Mouse (Mus musculus) layer of hippocampus, adult 9-11 months (tissue): Measurements from ENCODE around the gene Tank.

Experiments
- DNase-seq: peaks from one replicate; pipeline ENCODE4 v3.0.0; 2022

Tank gene

DNA sequence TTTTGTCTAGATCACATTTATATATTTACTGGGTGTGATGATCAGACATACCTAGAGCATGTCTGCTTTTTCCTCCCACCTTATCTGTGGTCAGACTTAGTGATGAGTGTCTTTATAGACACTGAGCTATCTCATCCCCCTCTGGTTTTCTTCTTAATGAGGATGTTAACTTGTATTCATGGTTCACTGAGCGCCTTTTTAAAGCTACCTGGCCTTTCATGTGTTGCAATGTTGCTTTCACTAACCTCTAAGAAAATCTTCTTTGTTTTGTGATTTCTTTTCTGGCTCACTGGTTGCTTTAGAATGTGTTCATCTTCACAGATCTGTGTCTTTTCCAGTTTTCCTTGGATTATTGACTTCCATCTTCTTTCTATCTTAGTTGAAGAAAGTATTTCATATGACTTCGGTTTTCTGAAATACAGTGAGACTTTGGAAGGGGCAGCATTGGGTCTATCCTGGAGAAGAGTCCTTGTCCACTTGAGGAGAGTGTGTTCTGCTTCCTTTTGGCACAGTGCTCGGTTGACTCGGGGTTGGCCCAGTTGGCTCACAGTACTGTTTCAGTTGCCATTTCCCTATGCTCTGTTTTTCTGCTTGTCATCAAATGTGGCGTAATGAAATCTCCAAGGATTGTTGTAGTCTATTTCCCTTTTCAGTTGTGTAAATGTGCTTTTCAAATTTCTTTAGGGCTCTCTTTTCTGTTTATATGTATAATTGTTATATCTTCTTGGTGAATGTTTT is 4.4 kb downstream of the Tank start:
- DNase-seq = no peak

DNA sequence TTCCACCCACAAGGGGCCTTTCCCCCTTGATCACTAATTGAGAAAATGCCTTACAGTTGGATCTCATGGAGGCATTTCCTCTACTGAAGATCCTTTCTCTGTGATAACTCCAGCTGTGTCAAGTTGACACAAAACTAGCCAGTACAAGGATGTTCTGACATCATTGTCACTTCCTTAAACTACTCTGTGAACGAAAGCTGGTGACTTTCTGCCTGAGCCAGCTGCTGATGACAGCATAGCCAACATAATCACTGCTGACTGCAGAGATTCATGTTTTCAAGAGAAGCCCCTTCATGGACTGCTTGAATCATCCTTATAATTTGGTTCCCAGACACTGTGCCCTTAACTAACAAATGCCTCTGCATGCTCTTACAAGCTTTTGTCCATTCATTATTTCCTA is 7.1 kb downstream of the Tank start:
- no peak for DNase-seq

DNA sequence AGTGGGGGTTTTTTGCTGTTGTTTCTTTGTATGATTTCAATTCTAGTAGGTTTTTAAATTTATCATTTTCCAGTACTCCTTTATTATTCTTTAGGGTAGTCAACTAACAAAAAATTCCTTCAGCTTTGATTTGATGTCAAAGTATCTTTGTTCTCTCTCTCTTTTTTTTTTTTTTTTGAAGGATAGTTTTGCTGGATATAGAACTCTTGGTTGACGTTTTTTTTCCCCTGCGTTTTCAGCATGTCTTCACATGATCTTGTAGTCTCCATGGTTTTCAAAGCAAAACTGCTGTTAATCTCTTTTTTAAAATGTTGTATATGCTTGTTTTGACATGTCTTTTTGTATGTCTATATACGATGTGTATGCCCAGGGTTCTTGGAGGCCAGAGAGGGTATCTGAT is 7.8 kb downstream of the Tank start:
- no peak for DNase-seq

DNA sequence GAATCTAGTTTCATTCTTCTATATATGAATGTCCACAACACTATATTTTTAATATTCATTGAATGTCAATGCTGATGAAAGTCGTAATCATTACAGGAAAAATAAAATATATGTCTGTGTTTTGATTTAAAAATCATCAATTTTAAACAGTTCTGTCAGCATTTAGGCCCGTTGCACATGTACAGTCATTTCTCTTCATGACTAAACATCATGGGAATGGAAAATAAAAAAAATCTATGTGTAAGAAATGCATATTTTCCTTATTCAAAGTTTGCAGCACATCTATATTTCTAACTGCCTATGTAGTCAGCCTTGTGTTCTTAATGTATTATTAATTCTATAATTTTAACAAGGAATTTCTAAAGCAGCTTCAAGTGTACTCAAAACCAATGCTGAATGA is 12.4 kb downstream of the Tank start:
- no peak for DNase-seq

DNA sequence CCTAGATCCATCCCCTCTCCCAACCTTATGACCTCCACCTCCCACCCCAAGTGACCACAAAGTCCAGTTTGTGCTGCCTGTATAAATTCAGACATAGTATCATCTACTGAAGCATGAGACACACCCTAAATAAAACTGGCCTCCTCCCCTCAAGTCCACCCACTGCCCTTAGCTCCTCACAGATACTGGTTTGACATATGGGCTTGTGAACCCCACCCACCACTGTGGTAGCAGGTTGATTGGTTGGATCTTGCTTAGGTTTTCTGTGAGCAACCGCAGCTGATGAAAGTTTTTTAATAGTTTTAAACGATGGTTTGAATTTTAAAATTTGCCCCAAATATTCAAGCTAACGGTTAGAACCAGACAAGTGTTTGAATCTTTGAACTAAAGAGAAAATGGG is 13.7 kb downstream of the Tank start:
- DNase-seq = no peak

DNA sequence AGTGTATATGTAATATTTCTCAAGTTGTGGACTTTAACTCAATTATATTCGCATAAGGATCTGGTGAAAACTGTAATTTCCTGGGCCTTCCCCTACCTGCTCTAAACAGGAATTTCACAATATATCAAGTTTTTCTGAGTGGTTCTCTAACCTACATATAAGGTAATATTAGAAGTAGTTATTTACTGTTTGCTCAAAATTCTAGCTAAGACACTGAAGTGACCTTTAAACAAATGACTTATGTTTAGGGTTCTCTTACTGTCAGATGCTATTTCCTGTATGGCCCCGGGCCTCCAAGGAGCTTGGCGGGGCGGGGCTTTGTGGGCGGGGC is 14.3 kb downstream of the Tank start:
- no peak for DNase-seq

DNA sequence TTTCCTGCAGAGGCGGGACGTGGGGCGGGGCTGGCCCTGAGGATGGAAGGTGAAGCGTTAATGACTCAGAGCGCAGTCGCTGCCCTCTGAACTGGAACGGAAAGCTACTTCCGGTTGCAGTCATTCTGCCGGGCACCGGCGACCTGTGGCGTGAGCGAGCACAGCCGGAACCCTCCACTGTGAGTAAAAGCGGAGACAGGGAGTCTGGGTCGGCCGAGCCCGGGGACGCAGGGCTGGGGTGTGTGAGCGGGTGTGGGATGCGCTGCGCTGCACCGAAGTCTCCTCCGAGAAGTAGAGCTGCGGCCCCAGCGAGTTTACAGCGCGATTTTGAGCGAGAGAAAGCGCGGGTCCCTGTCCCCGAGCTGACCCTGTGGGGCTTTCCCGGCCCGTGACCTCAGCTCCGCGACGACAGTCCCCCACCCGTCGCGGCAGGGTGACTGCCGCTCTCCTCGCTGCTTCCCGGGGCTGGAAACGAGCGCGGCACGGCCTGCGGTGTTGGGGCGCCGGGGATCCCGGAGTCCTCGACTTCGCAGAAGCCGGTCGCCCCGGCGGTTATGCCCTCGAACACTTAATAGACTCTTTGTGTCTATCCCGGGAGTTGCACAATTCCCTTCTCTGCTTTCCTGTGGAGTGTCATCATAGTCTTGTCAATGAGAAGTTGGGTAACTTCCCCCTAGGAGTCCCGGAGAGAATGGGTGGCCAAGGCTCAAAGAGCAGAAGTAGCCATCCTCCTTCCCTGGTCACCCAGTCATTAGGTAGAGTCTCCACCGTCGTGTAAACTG is 14.8 kb downstream of the Tank start:
- peak; percentile 89 for DNase-seq

DNA sequence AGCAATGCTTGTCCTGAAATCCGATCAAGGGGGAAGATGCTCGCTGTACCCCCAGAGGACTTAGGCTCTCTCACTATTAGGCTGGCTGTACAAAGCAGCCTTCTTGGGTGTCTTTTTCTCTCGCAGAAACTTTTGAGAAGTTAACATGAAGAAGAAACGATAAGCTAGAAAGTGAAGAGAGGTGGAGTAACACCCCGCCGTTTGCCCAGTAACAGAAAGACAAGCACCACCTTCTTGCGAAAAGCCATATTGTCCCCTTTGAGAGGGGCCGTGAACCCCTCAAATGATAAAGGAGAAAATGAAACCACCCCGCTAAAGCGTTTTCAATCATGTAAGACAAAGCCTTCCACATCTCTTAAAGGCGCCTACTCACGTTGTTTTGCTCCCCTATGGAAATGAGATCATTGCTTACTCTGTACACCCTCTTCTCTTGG is 15.5 kb downstream of the Tank start:
- DNase-seq = no peak

DNA sequence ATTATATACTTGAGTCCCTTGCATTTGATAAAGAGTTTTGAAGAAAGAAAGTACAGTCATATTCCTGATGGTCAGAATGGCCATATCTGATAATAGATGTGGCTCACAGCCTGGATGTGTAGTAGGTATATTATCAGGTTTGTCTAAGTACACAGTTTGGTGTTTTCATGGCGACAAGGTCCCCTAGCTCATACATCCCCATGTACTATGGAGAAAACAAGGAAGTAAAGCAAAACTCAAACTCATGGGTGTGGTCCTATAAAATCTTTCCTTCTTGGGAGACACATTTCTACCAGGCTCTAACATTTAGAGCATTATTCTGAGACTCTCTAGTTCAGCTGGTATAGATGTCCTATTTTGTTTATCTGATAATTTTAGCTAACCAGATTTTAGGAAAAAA is 21.3 kb downstream of the Tank start:
- DNase-seq = no peak

DNA sequence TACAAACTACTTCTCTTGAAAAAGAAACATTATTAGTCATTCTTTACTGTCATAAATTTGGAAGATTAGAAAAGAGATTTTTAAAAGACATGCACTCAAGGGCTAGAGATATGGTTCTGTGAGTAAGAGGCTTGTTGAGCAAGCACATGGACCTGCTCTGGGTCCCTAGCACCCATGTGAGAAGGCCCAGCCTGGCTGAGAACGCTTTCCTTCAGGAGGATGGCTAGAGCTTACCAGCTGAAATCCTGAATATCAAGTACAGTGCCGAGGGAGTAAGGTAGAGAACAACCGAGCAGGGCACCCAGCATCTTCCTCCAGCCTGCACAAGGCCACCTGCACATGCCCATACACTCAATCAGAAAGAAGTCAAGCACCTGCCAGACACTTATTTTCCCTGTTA is 25.1 kb downstream of the Tank start:
- DNase-seq = no peak

DNA sequence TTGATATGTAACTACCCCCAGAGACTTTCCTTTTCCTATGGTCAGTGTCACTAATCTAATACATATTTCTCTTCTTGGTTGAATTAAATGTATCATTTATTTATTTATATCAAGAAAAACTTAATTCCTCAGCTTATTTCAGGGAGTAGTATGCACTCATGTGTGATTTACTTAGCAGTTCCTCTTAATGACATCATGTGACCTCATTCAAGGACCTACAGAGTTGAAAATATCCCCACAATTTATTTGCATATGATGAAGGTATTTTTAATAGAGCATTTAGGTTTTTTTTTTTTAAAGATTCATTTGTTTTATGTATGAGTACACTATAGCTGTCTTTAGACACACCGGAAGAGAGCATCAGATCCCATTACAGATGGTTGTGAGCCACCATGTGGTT is 28.6 kb downstream of the Tank start:
- DNase-seq = no peak

DNA sequence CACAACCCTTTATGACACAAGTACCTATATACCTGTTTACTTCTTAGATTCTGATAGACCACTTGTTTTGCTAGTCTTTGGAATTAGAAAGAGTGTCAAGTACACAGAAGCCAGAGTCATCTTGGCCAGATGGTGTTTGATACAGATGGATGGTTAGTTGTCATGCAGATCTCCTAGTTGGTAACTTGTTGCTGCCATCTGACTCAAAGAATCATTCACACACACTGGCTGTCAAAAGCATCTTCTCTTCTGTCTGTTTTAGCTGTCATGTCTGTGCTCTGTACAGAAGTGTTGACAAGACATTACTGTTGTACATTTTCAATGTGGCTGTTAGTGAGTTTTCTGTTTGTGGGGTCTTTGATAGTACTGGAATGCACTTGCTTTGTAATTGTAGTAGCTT is 45.6 kb downstream of the Tank start:
- DNase-seq = peak; percentile 7

DNA sequence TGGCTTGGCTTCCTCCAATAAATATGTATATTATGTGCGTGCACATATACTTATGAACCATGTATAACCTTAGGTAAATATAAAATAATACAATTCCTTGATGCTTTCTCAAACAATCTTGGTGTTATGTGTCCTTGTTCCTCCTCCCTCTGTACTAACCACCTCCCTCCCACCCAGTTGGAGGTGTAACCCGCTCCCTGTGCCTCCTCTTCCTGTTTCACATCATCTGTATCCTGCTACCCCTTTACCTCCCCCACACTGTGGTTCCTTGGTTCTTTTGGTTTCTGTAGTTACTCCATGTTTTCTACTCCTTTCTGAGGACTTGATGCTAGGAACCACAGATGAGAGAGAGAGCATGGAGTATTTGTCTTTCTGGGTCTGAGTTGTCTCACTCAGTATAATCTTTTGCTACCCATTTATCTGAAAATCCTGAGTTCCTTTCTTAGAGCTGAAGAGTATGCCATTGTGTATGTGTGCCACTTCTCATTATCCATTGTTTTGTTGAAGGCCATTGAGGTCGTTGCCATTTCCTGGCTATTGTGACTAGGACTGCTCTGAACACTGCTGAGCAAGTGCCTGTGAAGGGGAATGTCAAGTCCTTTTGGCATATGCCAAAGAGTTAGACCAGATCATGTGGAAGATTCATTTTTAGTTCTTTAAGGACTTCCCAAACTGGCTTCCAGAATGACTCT is 52.6 kb downstream of the Tank start:
- no peak for DNase-seq

DNA sequence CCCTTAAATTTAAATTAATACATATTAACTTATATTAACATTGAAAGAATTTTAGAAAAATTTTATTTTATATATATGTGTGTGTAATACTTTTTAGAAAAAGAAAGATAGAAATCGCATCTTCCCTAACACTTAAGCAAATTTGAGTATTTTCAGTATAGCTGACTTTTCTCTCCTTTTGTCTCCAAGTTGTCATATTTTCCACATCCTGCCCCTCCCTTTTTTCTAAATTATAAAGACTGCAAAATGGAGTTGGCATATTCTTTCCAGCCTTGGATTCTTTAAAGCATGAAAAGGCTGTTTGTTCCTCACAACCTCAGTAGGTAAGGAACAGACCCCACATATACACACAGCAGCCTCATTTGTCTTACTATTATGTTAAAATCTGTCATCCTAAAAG is 56.7 kb downstream of the Tank start:
- DNase-seq = no peak

DNA sequence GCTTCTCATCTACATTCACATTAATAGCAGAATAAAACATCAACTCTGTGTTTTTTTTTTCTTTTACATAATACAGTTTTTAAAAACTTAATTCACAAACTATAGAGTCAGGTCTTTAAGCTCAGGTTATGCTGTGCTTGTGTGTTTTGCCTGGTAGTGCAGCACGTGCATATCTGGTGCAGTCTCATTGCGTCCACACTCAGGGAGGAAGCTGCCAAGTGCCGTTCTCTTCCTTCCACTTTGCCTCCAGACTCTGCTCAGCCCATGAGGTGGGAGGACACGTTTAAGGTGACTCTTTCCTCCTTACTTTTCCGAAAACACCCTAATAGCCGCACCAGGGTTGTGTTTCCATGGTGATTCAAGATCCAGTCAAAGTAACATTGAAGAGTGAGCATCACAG is 59.8 kb downstream of the Tank start:
- no peak for DNase-seq

DNA sequence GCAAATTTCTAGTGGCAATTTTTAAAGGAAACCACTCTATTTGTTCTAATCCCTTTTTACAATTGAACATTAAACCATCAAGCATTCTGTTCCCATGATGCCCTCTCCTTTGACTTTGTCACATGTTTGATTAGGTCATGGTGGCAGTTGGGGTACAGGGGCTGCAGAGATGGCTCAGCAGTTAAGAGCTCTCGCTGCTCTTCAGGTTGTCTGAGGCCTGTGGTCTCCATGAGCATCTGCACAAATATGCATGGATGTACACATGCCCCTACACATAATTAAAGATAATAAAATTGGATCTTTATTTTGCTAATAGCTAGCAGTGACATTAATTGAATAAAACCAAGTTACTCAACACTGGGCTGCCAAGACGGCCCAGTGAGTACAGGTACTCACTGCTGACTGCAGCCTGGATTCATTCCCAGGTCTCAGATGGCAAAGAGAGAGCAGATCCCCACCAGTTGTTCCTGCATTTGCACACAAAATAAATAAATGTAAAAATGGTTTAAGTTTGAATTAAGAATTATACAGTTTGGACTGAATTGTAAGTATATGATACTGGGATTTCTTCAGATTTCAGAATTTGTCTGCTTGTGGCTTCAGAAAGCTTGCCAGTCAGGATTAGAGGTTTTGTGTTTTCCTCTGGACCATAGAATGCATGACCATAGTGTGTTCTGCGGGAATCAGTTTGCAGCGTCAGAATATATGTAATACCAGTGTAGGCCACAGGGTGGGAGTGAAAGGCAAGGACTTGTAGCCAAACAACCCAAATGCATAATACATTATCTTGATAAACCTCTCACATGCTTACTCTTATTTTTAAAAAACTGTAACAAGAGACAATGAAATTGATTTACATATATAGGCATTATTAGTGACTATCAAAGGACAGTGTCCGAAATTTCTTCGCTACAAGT is 64.3 kb downstream of the Tank start:
- DNase-seq = peak; percentile 38

DNA sequence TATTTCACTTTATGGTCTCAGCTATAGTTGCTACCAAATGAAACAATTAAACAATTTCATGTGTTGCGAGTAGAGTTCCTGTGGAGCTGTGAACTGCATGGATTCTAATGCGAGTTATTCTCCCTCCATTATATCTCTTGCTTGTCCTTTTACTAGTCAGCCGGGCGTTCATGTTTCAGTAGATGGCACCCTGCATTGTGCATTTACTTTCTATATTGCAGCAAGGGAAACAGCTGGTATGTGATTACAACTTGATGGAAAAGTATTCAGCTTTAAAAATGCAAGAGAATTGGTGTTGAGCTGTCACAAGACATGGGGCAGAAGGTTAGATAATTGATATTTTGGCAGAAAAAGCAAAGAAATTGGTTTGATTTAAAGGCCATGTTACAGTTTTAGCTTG is 72.8 kb downstream of the Tank start:
- DNase-seq = no peak

DNA sequence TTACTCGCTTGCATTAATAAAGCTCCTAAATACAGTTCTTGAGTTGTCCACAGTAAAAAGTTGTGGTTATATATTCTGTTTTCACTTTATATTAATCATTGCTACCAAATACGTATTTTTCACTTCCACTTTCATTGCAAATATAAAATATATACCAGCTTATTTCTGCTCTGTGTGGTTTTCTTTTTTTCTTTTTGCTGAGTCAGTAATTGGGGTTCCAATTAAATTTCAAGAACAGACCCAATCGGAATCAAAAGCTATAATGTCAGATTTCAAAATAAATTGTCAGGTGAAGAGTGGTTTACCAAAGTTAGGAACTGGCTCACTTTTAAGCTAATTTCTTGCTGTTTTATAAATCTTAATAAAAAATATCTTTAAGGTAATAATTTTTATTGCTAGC is 73.3 kb downstream of the Tank start:
- no peak for DNase-seq

DNA sequence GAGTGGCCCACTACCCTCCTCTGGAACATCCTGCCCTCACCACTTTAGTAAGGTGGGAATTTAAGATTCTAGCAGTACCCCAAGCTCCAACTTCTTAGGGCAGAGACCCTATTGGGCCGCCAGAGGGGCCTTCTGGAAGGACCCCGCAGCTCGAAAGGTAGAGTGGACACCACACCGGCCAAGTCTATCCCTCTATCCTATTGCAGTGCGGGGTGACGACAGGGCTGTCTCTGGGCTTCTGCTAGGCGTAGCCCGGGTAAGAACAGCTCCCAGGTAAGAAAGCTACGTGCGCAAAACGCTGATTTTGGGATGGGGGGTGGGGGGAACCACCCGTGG is 76.6 kb downstream of the Tank start:
- DNase-seq = no peak

DNA sequence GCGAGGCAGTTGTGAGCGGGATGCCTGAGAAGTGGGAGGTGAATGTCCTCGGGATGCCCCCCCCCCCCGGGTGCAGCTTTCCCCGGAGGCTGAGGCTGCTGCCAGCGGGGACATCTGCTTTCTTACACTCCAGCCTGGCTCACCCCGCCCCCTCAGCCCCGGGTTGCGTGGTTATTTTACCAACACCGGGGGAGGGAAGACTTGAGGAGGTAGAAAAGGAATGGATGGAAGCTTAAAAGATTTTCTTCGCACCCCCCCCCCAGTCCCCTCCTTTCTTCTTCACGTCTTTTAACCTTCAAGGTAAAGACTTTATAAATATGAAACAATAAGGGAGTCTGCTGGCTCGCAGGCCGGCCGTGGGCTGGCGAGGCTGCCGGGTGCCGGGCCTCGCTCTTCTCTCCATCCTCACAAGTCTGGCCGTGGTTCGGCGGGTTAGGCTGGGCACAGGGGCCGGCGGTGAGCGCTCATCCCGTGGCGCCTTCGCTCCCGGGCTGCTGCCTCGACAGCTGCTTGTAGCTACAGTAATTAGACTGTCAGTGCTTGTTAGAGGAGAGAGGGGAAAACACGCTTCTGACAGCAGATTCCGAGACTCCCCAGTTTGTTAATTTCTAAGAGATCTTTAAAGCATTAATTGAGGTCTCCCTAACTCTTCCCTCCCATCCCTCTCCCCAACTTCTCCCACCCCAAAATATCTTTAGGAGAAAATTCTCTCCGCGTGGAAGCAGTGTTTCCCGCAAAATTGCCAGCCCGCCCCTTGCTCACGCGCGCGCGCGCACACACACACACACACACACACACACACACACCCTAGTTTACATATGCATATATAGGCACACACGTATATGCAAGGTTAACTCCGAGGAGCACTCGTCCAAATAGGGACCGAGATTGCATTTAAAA is 77.2 kb downstream of the Tank start:
- DNase-seq = peak; percentile 79

DNA sequence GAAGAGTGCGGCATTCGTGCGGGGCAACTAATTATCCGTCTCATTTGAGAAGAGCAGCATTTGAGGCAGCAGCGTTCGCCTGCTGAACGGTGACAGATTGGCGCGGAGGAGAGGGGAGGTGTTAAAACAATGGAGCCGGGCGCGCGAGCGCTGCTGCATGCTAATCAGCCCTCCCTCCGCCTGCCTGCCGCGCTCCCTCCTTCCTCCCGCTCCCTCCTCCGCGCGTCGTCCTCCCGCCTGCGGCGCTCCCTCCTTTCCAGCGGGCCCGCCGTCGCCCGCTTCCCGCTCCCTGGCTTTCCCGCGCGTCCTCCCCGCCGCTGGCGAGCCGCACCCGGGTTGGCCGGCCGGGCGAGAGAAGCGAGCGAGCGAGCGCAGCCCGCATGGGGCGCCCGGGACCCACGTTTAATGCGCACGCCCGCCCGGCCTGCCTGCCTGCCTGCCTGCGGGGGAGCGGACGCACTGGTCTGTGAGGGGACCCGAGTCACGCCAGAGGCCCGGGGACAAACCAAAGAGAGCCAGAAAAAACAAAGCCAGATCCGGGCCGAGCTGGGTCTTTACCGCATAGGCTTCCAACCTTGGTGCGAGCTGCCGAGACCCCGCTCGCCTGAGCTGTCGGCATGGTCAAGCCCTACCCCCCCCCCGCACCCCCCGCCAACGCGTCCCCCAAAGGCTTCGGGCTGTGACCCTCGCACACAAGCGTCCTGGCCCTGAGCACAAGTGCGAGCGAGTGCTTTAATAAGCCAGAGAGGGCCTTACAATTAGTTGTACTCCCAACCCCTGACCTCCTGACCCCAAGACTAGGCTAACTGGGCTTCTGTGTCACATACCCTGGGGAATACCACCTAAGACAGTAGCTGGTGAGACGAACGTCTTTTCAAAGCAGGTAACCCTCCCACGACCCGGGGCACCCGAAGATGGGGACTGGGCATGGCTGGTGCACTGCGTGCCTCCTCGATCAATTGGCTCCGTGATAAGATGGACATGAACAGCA is 78.3 kb downstream of the Tank start:
- peak; percentile 92 for DNase-seq
